Mouse (Mus musculus) midbrain, embryonic 11.5 days (tissue): ENCODE data around the gene Tbc1d16. TPM values are rescaled to one million over a fixed set of nuclear protein-coding genes. Genes with fewer than 3 reads are reported as not detected.
A peak's percentile ranks its signal among the peaks of the same experiment; 100 is the strongest.
"Not testable (repeated sequence)": the region's sequence is repeated elsewhere in the genome, so short reads cannot be mapped to it uniquely, and the experiment has no call there.

Experiments
- ATAC-seq: fragments of 200-750 bp; cut with Nextera tagmentation; 2 replicates; pipeline ENCODE4 v1.8.0; 2017; ENCODE audit warnings: moderate TSS enrichment, moderate library complexity; ENCODE audit not compliant: low FRiP score
- DNase-seq: peaks from one replicate; pipeline ENCODE4 v3.0.0; 2015; ENCODE audit warnings: low spot score; ENCODE audit errors: missing footprints
- H3K27ac ChIP-seq: fragments of 300-500 bp; sonication (generic); 2 replicates; pipeline ENCODE4 v1.5.1; 2014; ENCODE audit warnings: low read depth, low read length
- H3K27me3 ChIP-seq: fragments of 300-500 bp; sonication (generic); 2 replicates; pipeline ENCODE4 v1.6.1; 2014; ENCODE audit warnings: mild to moderate bottlenecking, low read length, moderate library complexity, mixed read lengths; ENCODE audit not compliant: control insufficient read depth, insufficient read depth
- H3K36me3 ChIP-seq: fragments of 300-500 bp; sonication (generic); 2 replicates; pipeline ENCODE4 v1.6.1; 2014; ENCODE audit warnings: mild to moderate bottlenecking, low read length, moderate library complexity, mixed read lengths; ENCODE audit not compliant: control insufficient read depth, insufficient read depth
- H3K4me1 ChIP-seq: fragments of 300-500 bp; sonication (generic); 2 replicates; pipeline ENCODE4 v1.6.1; 2014; ENCODE audit warnings: low read length; ENCODE audit not compliant: control insufficient read depth, insufficient read depth
- H3K4me2 ChIP-seq: fragments of 300-500 bp; sonication (generic); 2 replicates; pipeline ENCODE4 v1.6.1; 2014; ENCODE audit warnings: mild to moderate bottlenecking, moderate library complexity
- H3K4me3 ChIP-seq: fragments of 300-500 bp; sonication (generic); 2 replicates; pipeline ENCODE4 v1.5.1; 2014; ENCODE audit warnings: low read depth, low read length
- H3K9ac ChIP-seq: fragments of 300-500 bp; sonication (generic); 2 replicates; pipeline ENCODE4 v1.6.1; 2014; ENCODE audit warnings: low read length
- H3K9me3 ChIP-seq: fragments of 300-500 bp; sonication (generic); 2 replicates; pipeline ENCODE4 v1.6.1; 2016; ENCODE audit warnings: low read length; ENCODE audit not compliant: control insufficient read depth
- WGBS: fragments of 180-500 bp; shearing (Covaris S2); extraction: QIAGEN DNeasy Blood & Tissue Kit; methylation state at CpG from one replicate; pipeline ENCODE4 v1.1.7; 2014; 5-methylcytosine and 5-hydroxymethylcytosine counted together
- polyA plus RNA-seq: library from polyadenylated mRNA; unstranded; fragments of >200 nt; fragmentation: Nextera tagmentation; extraction: Ambion mirVana; gene quantifications from 2 replicates; pipeline ENCODE4 v1.2.1, GENCODE M21; 2014

Tbc1d16 gene
- polyA plus RNA-seq, 1 experiment from 2014 or later, result 15.2 TPM

- Histone ChIP-seq H3K27me3 (no peaks in the 10 kb centered on the region), H3K4me2 (no peak overlapping the region), H3K4me1 (peaks cover 5% of the 10 kb centered on the region), H3K9ac (no peak overlapping the region), H3K9me3 (no peaks in the 10 kb centered on the region), H3K4me3 (no peak overlapping the region), H3K27ac (no peak overlapping the region), H3K36me3 (no peaks in the 10 kb centered on the region)
- no peak for DNase-seq
- WGBS, result 88% methylated on average over 8 of the region's 8 CpGs
- no peak for ATAC-seq
These were observed 31.7 kb upstream of the Tbc1d16 start for GRCm38 (mm10) chr11:119259977-119260376.

GRCm38 (mm10) chr11:119258572-119259322 is 30.4 kb upstream of the Tbc1d16 start:
- Histone ChIP-seq H3K36me3 (no peaks in the 10 kb centered on the region), H3K4me3 (peak overlapping the region; percentile 15), H3K4me2 (peak overlapping the region; percentile 37), H3K9ac (0 out of 2 replicates have a peak overlapping the region, but pooled peaks have one; percentile 36), H3K9me3 (no peaks in the 10 kb centered on the region), H3K4me1 (peaks cover 5% of the 10 kb centered on the region), H3K27ac (no peak overlapping the region), H3K27me3 (no peaks in the 10 kb centered on the region)
- ATAC-seq (peak; percentile 68), DNase-seq (peak; percentile 89)
- WGBS, result 66% methylated on average over 23 of the region's 23 CpGs

GRCm38 (mm10) chr11:119258216-119258571 is 29.9 kb upstream of the Tbc1d16 start:
- no peaks in the 10 kb centered on the region for H3K9me3 ChIP-seq
- no peak overlapping the region for H3K27ac ChIP-seq
- peak overlapping the region; percentile 15; the same call in 1 of the 2 replicates for H3K4me3 ChIP-seq
- no peak overlapping the region for H3K9ac ChIP-seq
- peak overlapping the region; percentile 37 for H3K4me2 ChIP-seq
- DNase-seq (no peak), ATAC-seq (no peak)
- H3K4me1 ChIP-seq, result peaks cover 7% of the 10 kb centered on the region
- H3K27me3 ChIP-seq, result no peaks in the 10 kb centered on the region
- H3K36me3 ChIP-seq, result no peaks in the 10 kb centered on the region
- 67% methylated on average over 9 of the region's 9 CpGs for WGBS

GRCm38 (mm10) chr11:119256557-119256956 is 28.3 kb upstream of the Tbc1d16 start:
- not testable (repeated sequence) for DNase-seq, H3K9me3 ChIP-seq, H3K4me2 ChIP-seq, H3K36me3 ChIP-seq, H3K27ac ChIP-seq, ATAC-seq, H3K27me3 ChIP-seq, H3K4me1 ChIP-seq, H3K4me3 ChIP-seq, H3K9ac ChIP-seq
- 91% methylated on average over 5 of the region's 5 CpGs for WGBS

- peak overlapping the region; percentile 40 for H3K9ac ChIP-seq
- H3K4me3 ChIP-seq, result no peak overlapping the region
- H3K36me3 ChIP-seq, result no peaks in the 10 kb centered on the region
- ATAC-seq (peak; percentile 64), DNase-seq (peak; percentile 94)
- no peak overlapping the region for H3K27ac ChIP-seq
- H3K4me1 ChIP-seq, result peaks cover 8% of the 10 kb centered on the region
- no peaks in the 10 kb centered on the region for H3K9me3 ChIP-seq
- H3K4me2 ChIP-seq, result peak overlapping the region; percentile 38
- 8% methylated on average over 22 of the region's 22 CpGs for WGBS
- no peaks in the 10 kb centered on the region for H3K27me3 ChIP-seq
These were observed 24.7 kb upstream of the Tbc1d16 start for GRCm38 (mm10) chr11:119252854-119253541.

GRCm38 (mm10) chr11:119250998-119251397 is 22.7 kb upstream of the Tbc1d16 start:
- no peak overlapping the region for H3K4me2 ChIP-seq
- no peaks in the 10 kb centered on the region for H3K27me3 ChIP-seq
- H3K4me1 ChIP-seq, result peaks cover 3% of the 10 kb centered on the region
- WGBS, result 67% methylated on average over 17 of the region's 17 CpGs
- ATAC-seq, result no peak
- no peaks in the 10 kb centered on the region for H3K36me3 ChIP-seq
- H3K27ac ChIP-seq, result no peak overlapping the region
- H3K9ac ChIP-seq, result no peak overlapping the region
- no peak overlapping the region for H3K4me3 ChIP-seq
- no peak for DNase-seq
- H3K9me3 ChIP-seq, result no peaks in the 10 kb centered on the region

GRCm38 (mm10) chr11:119249011-119249410 is 20.7 kb upstream of the Tbc1d16 start:
- no peak overlapping the region for H3K4me3 ChIP-seq
- peaks cover 3% of the 10 kb centered on the region; the same call in 1 of the 2 replicates for H3K36me3 ChIP-seq
- no peak overlapping the region for H3K4me2 ChIP-seq
- 34% methylated on average over 6 of the region's 6 CpGs for WGBS
- no peak overlapping the region for H3K27ac ChIP-seq
- H3K9ac ChIP-seq, result no peak overlapping the region
- peaks cover 3% of the 10 kb centered on the region for H3K4me1 ChIP-seq
- DNase-seq, result peak; percentile 98
- H3K27me3 ChIP-seq, result no peaks in the 10 kb centered on the region
- ATAC-seq, result peak; percentile 59; the same call in 1 of the 2 replicates
- H3K9me3 ChIP-seq, result no peaks in the 10 kb centered on the region

- not testable (repeated sequence) for H3K27me3 ChIP-seq, H3K4me1 ChIP-seq, H3K9ac ChIP-seq, H3K27ac ChIP-seq, H3K36me3 ChIP-seq, H3K4me2 ChIP-seq, DNase-seq, H3K9me3 ChIP-seq, H3K4me3 ChIP-seq, ATAC-seq
- WGBS, result 96% methylated on average over 6 of the region's 6 CpGs
These were observed 17.2 kb upstream of the Tbc1d16 start for GRCm38 (mm10) chr11:119245543-119245942.

- H3K4me3 ChIP-seq, result no peak overlapping the region
- no peaks in the 10 kb centered on the region for H3K27me3 ChIP-seq
- DNase-seq, result no peak
- H3K9ac ChIP-seq, result no peak overlapping the region
- peaks cover 7% of the 10 kb centered on the region; the same call in 1 of the 2 replicates for H3K36me3 ChIP-seq
- no peak overlapping the region for H3K27ac ChIP-seq
- no peak for ATAC-seq
- no peaks in the 10 kb centered on the region for H3K4me1 ChIP-seq
- no peaks in the 10 kb centered on the region for H3K9me3 ChIP-seq
- WGBS, result 91% methylated on average over 12 of the region's 12 CpGs
- H3K4me2 ChIP-seq, result no peak overlapping the region
These were observed 11.2 kb upstream of the Tbc1d16 start for GRCm38 (mm10) chr11:119239480-119239879.
